Mouse (Mus musculus) CH12.LX (cell line): ENCODE measurements around the gene C1qtnf1. TPM values are rescaled to one million over a fixed set of nuclear protein-coding genes. Genes with fewer than 3 reads are reported as not detected.

Experiments used
- DNase-seq: peaks from one replicate; pipeline ENCODE4 v3.0.0-alpha.2; 2013; ENCODE audit errors: extremely low read depth
- H3K27ac ChIP-seq: 2 replicates; pipeline ENCODE4 v1.5.1; 2012; ENCODE audit warnings: low read depth, mild to moderate bottlenecking, control low read depth, moderate library complexity; ENCODE audit not compliant: insufficient read depth
- H3K27me3 ChIP-seq: replicated peaks from 2 replicates; pipeline ENCODE3; 2012; ENCODE audit warnings: inconsistent platforms
- H3K36me3 ChIP-seq, 2 experiments: replicated peaks in 1 of 2; 2 replicates each; pipeline versions ENCODE3 to v1.6.1; 2012; ENCODE audit warnings: inconsistent platforms in 1 of 2, low read length in 1 of 2, mild to moderate bottlenecking in 1 of 2, mixed read lengths in 1 of 2, moderate library complexity in 1 of 2; ENCODE audit not compliant: control insufficient read depth in 1 of 2, insufficient read depth in 1 of 2
- H3K4me1 ChIP-seq, 2 experiments: 2 replicates each; pipeline ENCODE4 v1.6.1; 2012; ENCODE audit warnings: inconsistent platforms in 1 of 2, moderate library complexity in 1 of 2; ENCODE audit not compliant: insufficient read depth in 2 of 2, control insufficient read depth in 1 of 2
- H3K4me2 ChIP-seq: 2 replicates; pipeline ENCODE4 v1.6.1; 2012; ENCODE audit warnings: low read depth, mild to moderate bottlenecking, control low read depth; ENCODE audit not compliant: poor library complexity, insufficient read depth, severe bottlenecking
- H3K4me3 ChIP-seq, 3 experiments: fragments of 150-350 bp in 1 of 3; sonication (generic) in 1 of 3; replicated peaks in 1 of 3; 2 replicates each; pipeline versions ENCODE3 to v1.5.1; 2011 to 2012; ENCODE audit warnings: low read depth in 2 of 3, low read length in 2 of 3, mild to moderate bottlenecking in 2 of 3, moderate library complexity in 2 of 3, control low read depth in 1 of 3, improper control_type of control experiment in 1 of 3, inconsistent platforms in 1 of 3, mixed read lengths in 1 of 3; ENCODE audit not compliant: poor library complexity in 1 of 3
- H3K79me2 ChIP-seq: replicated peaks from 2 replicates; pipeline ENCODE4 v1.6.1; 2012; ENCODE audit warnings: mild to moderate bottlenecking, moderate library complexity; ENCODE audit not compliant: control insufficient read depth, poor library complexity, insufficient read depth, severe bottlenecking; ENCODE audit errors: extremely low read depth
- H3K9ac ChIP-seq: 2 replicates; pipeline ENCODE4 v1.6.1; 2012; ENCODE audit warnings: low read depth, mild to moderate bottlenecking, control low read depth, moderate library complexity; ENCODE audit not compliant: insufficient read depth
- H3K9me3 ChIP-seq: replicated peaks from 2 replicates; pipeline ENCODE3; 2012; ENCODE audit warnings: low read length, inconsistent platforms, mixed read lengths
- E2F4 ChIP-seq: IDR thresholded peaks from 2 replicates; pipeline ENCODE4 v1.6.1; 2011; ENCODE audit warnings: low read depth, low read length, improper control_type of control experiment; ENCODE audit not compliant: insufficient replicate concordance
- IRF4 ChIP-seq: IDR thresholded peaks from 2 replicates; pipeline ENCODE4 v1.6.1; 2014; ENCODE audit warnings: low read depth, mild to moderate bottlenecking, inconsistent platforms, low read length, improper control_type of control experiment
- JUND ChIP-seq: conservative IDR thresholded peaks from 2 replicates; pipeline ENCODE4 v1.6.1; 2011; ENCODE audit warnings: low read depth, low read length, improper control_type of control experiment
- KAT2A ChIP-seq: IDR thresholded peaks from 2 replicates; pipeline ENCODE4 v1.6.1; 2012; ENCODE audit warnings: low read length, improper control_type of control experiment, inconsistent platforms; ENCODE audit not compliant: insufficient replicate concordance
- MAFK ChIP-seq: IDR thresholded peaks from 2 replicates; pipeline ENCODE4 v1.6.1; 2011; ENCODE audit warnings: low read length, improper control_type of control experiment; ENCODE audit not compliant: insufficient replicate concordance
- MAZ ChIP-seq: IDR thresholded peaks from 2 replicates; pipeline ENCODE4 v1.6.1; 2012; ENCODE audit warnings: low read depth, mild to moderate bottlenecking, inconsistent platforms, low read length, improper control_type of control experiment, moderate library complexity
- MEF2A ChIP-seq: IDR thresholded peaks from 2 replicates; pipeline ENCODE4 v1.6.1; 2014; ENCODE audit warnings: low read depth, mild to moderate bottlenecking, inconsistent platforms, low read length, improper control_type of control experiment, borderline replicate concordance
- MXI1 ChIP-seq: IDR thresholded peaks from 2 replicates; pipeline ENCODE4 v1.6.1; 2011; ENCODE audit warnings: mild to moderate bottlenecking, low read depth, low read length, improper control_type of control experiment
- MYC ChIP-seq: IDR thresholded peaks from 2 replicates; pipeline ENCODE4 v1.6.1; 2011; ENCODE audit warnings: low read depth, mild to moderate bottlenecking, improper control_type of control experiment, low read length
- NRF1 ChIP-seq: IDR thresholded peaks from 2 replicates; pipeline ENCODE4 v1.6.1; 2014; ENCODE audit warnings: low read depth, mild to moderate bottlenecking, inconsistent platforms, low read length, improper control_type of control experiment, moderate library complexity
- PAX5 ChIP-seq: IDR thresholded peaks from 2 replicates; pipeline ENCODE4 v1.6.1; 2012; ENCODE audit warnings: low read length, inconsistent platforms, mixed read lengths
- POLR2A ChIP-seq: IDR thresholded peaks from 2 replicates; pipeline ENCODE4 v1.6.1; 2011; ENCODE audit warnings: low read depth, mild to moderate bottlenecking, improper control_type of control experiment, low read length
- RAD21 ChIP-seq: IDR thresholded peaks from 2 replicates; pipeline ENCODE4 v1.6.1; 2011; ENCODE audit warnings: low read depth, mild to moderate bottlenecking, low read length, improper control_type of control experiment, moderate library complexity
- SIN3A ChIP-seq: IDR thresholded peaks from 2 replicates; pipeline ENCODE4 v1.6.1; 2012; ENCODE audit warnings: low read length, improper control_type of control experiment, inconsistent platforms
- TCF12 ChIP-seq: IDR thresholded peaks from 2 replicates; pipeline ENCODE4 v1.6.1; 2014; ENCODE audit warnings: low read depth, mild to moderate bottlenecking, inconsistent platforms, low read length, improper control_type of control experiment
- UBTF ChIP-seq: IDR thresholded peaks from 2 replicates; pipeline ENCODE4 v1.6.1; 2012; ENCODE audit warnings: low read depth, mild to moderate bottlenecking, inconsistent platforms, low read length, improper control_type of control experiment, moderate library complexity
- USF1 ChIP-seq: IDR thresholded peaks from 2 replicates; pipeline ENCODE4 v1.6.1; 2014; ENCODE audit warnings: low read depth, mild to moderate bottlenecking, inconsistent platforms, low read length, improper control_type of control experiment
- USF2 ChIP-seq: conservative IDR thresholded peaks from 2 replicates; pipeline ENCODE4 v1.6.1; 2011; ENCODE audit warnings: low read depth, low read length, improper control_type of control experiment
- ZC3H11A ChIP-seq: IDR thresholded peaks from 2 replicates; pipeline ENCODE4 v1.6.1; 2012; ENCODE audit warnings: low read depth, mild to moderate bottlenecking, inconsistent platforms, low read length, improper control_type of control experiment
- ZKSCAN1 ChIP-seq: IDR thresholded peaks from 2 replicates; pipeline ENCODE4 v1.6.1; 2012; ENCODE audit warnings: low read depth, inconsistent platforms, low read length, improper control_type of control experiment, borderline replicate concordance
- dilution Hi-C: fragments of 300-500 bp; cut with MboI; formaldehyde crosslinking; loops from 2 replicates; pipeline ENCODE4 v1.14.3; 2020; ENCODE audit warnings: low sequenced_read_pairs; ENCODE audit not compliant: extremely low pct_unique_long_range_greater_than_20kb, extremely low pct_ligation_motif_present
- in situ Hi-C: fragments of 300-500 bp; cut with MboI; formaldehyde crosslinking; loops from 3 replicates; pipeline ENCODE4 v1.14.3; 2019; ENCODE audit warnings: low sequenced_read_pairs, low pct_ligation_motif_present, low pct_unique_long_range_greater_than_20kb, mixed read lengths
- polyA plus RNA-seq: library from polyadenylated mRNA; unstranded; fragments of >175 nt; gene quantifications from 2 replicates; pipeline ENCODE4 v1.2.1, GENCODE M21; 2012; ENCODE audit warnings: low read depth; ENCODE audit not compliant: insufficient read length
- total RNA-seq, 2 experiments: library from RNA; depleted of rRNA; stranded (reverse); fragments of 300-350 nt in 1 of 2; fragments of >200 nt in 1 of 2; gene quantifications; 2 replicates each; pipeline ENCODE4 v1.2.3; 2012 to 2014

The C1qtnf1 gene
- total and polyA plus RNA-seq, 3 experiments: 0.13 to 0.19 TPM; not detected in 1

- Histone ChIP-seq H3K27me3 (no peaks in the 10 kb centered on the region), H3K4me3 (no peak overlapping the region), H3K79me2 (peaks cover 16% of the 10 kb centered on the region), H3K4me2 (no peak overlapping the region), H3K27ac (no peak overlapping the region), H3K36me3 (peaks cover 47 to 66% of the 10 kb centered on the region in 2 experiments), H3K9ac (no peak overlapping the region), H3K9me3 (no peaks in the 10 kb centered on the region), H3K4me1 (peaks cover 18 to 34% of the 10 kb centered on the region in 2 experiments)
- TF ChIP-seq MAZ (no peak), KAT2A (no peak), RAD21 (no peak), JUND (no peak), ZC3H11A (no peak)
- DNase-seq: no peak
- in situ Hi-C loops: no loop called here
- dilution Hi-C loops: no loop called here
Observed at GRCm38 (mm10) chr11:118416046-118416445, 12.0 kb upstream of the C1qtnf1 start.

- no peak for TF ChIP-seq NRF1
- TF ChIP-seq SIN3A: no peak
- TF ChIP-seq KAT2A: no peak
- TF ChIP-seq ZC3H11A: no peak
- no peak for TF ChIP-seq ZKSCAN1
- no peak for TF ChIP-seq MAFK
- no peak for TF ChIP-seq MEF2A
- no peak for TF ChIP-seq USF2
- no peak for TF ChIP-seq IRF4
- no peak for TF ChIP-seq USF1
- Histone ChIP-seq H3K4me2 (peak overlapping the region; percentile 86; the same call in 1 of the 2 replicates), H3K9me3 (no peaks in the 10 kb centered on the region), H3K79me2 (peaks cover 16% of the 10 kb centered on the region), H3K4me1 (peaks cover 18 to 34% of the 10 kb centered on the region in 2 experiments), H3K27ac (no peak overlapping the region), H3K9ac (peak overlapping the region; percentile 89; the same call in 1 of the 2 replicates), H3K27me3 (peaks cover 2% of the 10 kb centered on the region), H3K36me3 (peaks cover 36 to 51% of the 10 kb centered on the region in 2 experiments), H3K4me3 (peak overlapping the region; percentile 30 to 94 (median 76))
- no peak for DNase-seq
- in situ Hi-C loops (no loop called here), dilution Hi-C loops (no loop called here)
Observed at GRCm38 (mm10) chr11:118417496-118417895, 10.5 kb upstream of the C1qtnf1 start.

- Histone ChIP-seq H3K79me2 (peaks cover 16% of the 10 kb centered on the region), H3K9ac (peak overlapping the region; percentile 89), H3K4me2 (peak overlapping the region; percentile 86), H3K4me3 (peak overlapping the region; percentile 76 to 94 (median 81)), H3K27me3 (peaks cover 3% of the 10 kb centered on the region), H3K9me3 (no peaks in the 10 kb centered on the region), H3K4me1 (peaks cover 23 to 42% of the 10 kb centered on the region in 2 experiments), H3K36me3 (peaks cover 33 to 42% of the 10 kb centered on the region in 2 experiments), H3K27ac (peak overlapping the region; percentile 23)
- TF ChIP-seq MAZ (no peak), PAX5 (no peak), TCF12 (no peak), MXI1 (no peak), POLR2A (no peak), NRF1 (no peak), ZC3H11A (no peak), E2F4 (no peak), UBTF (no peak), MYC (no peak; the same call in 1 of the 2 replicates)
- in situ Hi-C loops: no loop called here
- no peak for DNase-seq
- dilution Hi-C loops: no loop called here
Observed at GRCm38 (mm10) chr11:118418442-118418833, 9.6 kb upstream of the C1qtnf1 start.
